Mouse (Mus musculus) MEL (cell line): ENCODE data around the gene Rexo1. TPM values are rescaled to one million over a fixed set of nuclear protein-coding genes. Genes with fewer than 3 reads are reported as not detected.

Experiments
- DNase-seq: peaks from one replicate; pipeline ENCODE4 v3.0.0; 2011; ENCODE audit warnings: low read depth, low spot score
- H3K27ac ChIP-seq: 2 replicates; pipeline ENCODE4 v1.5.1; 2012; ENCODE audit warnings: low read depth, mild to moderate bottlenecking, control low read depth, low read length, moderate library complexity; ENCODE audit not compliant: control insufficient read depth
- H3K27me3 ChIP-seq, 2 experiments: fragments of 150-350 bp in 1 of 2; sonication (generic) in 1 of 2; 2 replicates each; pipeline ENCODE4 v1.6.1; 2012; ENCODE audit warnings: low read length in 2 of 2, mild to moderate bottlenecking in 2 of 2, improper control_type of control experiment in 1 of 2, moderate library complexity in 1 of 2; ENCODE audit not compliant: insufficient read depth in 2 of 2, control insufficient read depth in 1 of 2
- H3K36me3 ChIP-seq, 2 experiments: 2 replicates each; pipeline ENCODE4 v1.6.1; 2012 to 2014; ENCODE audit warnings: low read length in 2 of 2, improper control_type of control experiment in 1 of 2, inconsistent platforms in 1 of 2, mild to moderate bottlenecking in 1 of 2; ENCODE audit not compliant: insufficient read depth in 2 of 2, control insufficient read depth in 1 of 2
- H3K4me1 ChIP-seq, 2 experiments: fragments of 150-350 bp in 1 of 2; sonication (generic) in 1 of 2; 2 replicates each; pipeline ENCODE4 v1.6.1; 2012; ENCODE audit warnings: low read length in 2 of 2, improper control_type of control experiment in 1 of 2, mild to moderate bottlenecking in 1 of 2; ENCODE audit not compliant: insufficient read depth in 2 of 2, control insufficient read depth in 1 of 2
- H3K4me3 ChIP-seq, 2 experiments: fragments of 150-350 bp in 1 of 2; sonication (generic) in 1 of 2; 2 replicates each; pipeline ENCODE4 v1.5.1; 2012; ENCODE audit warnings: low read depth in 2 of 2, low read length in 2 of 2, mild to moderate bottlenecking in 2 of 2, moderate library complexity in 2 of 2, control low read depth in 1 of 2, improper control_type of control experiment in 1 of 2; ENCODE audit not compliant: control insufficient read depth in 1 of 2, insufficient read depth in 1 of 2
- H3K79me2 ChIP-seq: 2 replicates; pipeline ENCODE4 v1.6.1; 2012; ENCODE audit warnings: mild to moderate bottlenecking, low read length, moderate library complexity; ENCODE audit not compliant: control insufficient read depth, poor library complexity, insufficient read depth
- H3K9ac ChIP-seq: 2 replicates; pipeline ENCODE4 v1.6.1; 2012; ENCODE audit warnings: low read depth, mild to moderate bottlenecking, control low read depth, low read length, moderate library complexity; ENCODE audit not compliant: control insufficient read depth, poor library complexity, severe bottlenecking
- H3K9me3 ChIP-seq: fragments of 150-350 bp; sonication (generic); replicated peaks from 2 replicates; pipeline ENCODE4 v1.6.1; 2012; ENCODE audit warnings: mild to moderate bottlenecking, low read length, improper control_type of control experiment, moderate library complexity; ENCODE audit not compliant: insufficient read depth
- CHD1 ChIP-seq: IDR thresholded peaks from 2 replicates; pipeline ENCODE4 v1.6.1; 2012; ENCODE audit warnings: low read depth, mild to moderate bottlenecking, inconsistent platforms, low read length, improper control_type of control experiment
- CTCF ChIP-seq, 3 experiments: IDR thresholded peaks in 2 of 3; conservative IDR thresholded peaks in 1 of 3; 2 replicates each; pipeline ENCODE4 v1.5.1; 2011 to 2012; ENCODE audit warnings: low read length in 3 of 3, low read depth in 2 of 3, mild to moderate bottlenecking in 2 of 3, improper control_type of control experiment in 1 of 3, inconsistent platforms in 1 of 3, mixed read lengths in 1 of 3, moderate library complexity in 1 of 3; ENCODE audit not compliant: control insufficient read depth in 1 of 3, insufficient read depth in 1 of 3, poor library complexity in 1 of 3, severe bottlenecking in 1 of 3
- EP300 ChIP-seq, 2 experiments: IDR thresholded peaks; 2 replicates each; pipeline ENCODE4 v1.6.1; 2011; ENCODE audit warnings: improper control_type of control experiment in 2 of 2, low read length in 2 of 2, low read depth in 1 of 2, mild to moderate bottlenecking in 1 of 2
- GATA1 ChIP-seq: IDR thresholded peaks from 2 replicates; pipeline ENCODE4 v1.6.1; 2011; ENCODE audit warnings: low read depth, low read length, improper control_type of control experiment
- MAX ChIP-seq: IDR thresholded peaks from 2 replicates; pipeline ENCODE4 v1.6.1; 2011; ENCODE audit warnings: low read length, improper control_type of control experiment
- MXI1 ChIP-seq: IDR thresholded peaks from 2 replicates; pipeline ENCODE4 v1.6.1; 2011; ENCODE audit warnings: mild to moderate bottlenecking, low read depth, low read length, improper control_type of control experiment
- MYC ChIP-seq: IDR thresholded peaks from 2 replicates; pipeline ENCODE4 v1.6.1; 2011; ENCODE audit warnings: low read depth, mild to moderate bottlenecking, low read length, improper control_type of control experiment, moderate library complexity
- RAD21 ChIP-seq: IDR thresholded peaks from 2 replicates; pipeline ENCODE4 v1.6.1; 2011; ENCODE audit warnings: mild to moderate bottlenecking, low read depth, low read length, improper control_type of control experiment
- SMC3 ChIP-seq: IDR thresholded peaks from 2 replicates; pipeline ENCODE4 v1.6.1; 2011; ENCODE audit warnings: low read depth, low read length, improper control_type of control experiment
- TAL1 ChIP-seq: IDR thresholded peaks from 2 replicates; pipeline ENCODE4 v1.6.1; 2012; ENCODE audit warnings: mild to moderate bottlenecking, inconsistent platforms, low read length, moderate library complexity, mixed read lengths
- TBP ChIP-seq: IDR thresholded peaks from 2 replicates; pipeline ENCODE4 v1.8.0; 2011; ENCODE audit warnings: low read depth, low read length, improper control_type of control experiment
- TCF12 ChIP-seq: IDR thresholded peaks from 2 replicates; pipeline ENCODE4 v1.6.1; 2014; ENCODE audit warnings: low read depth, mild to moderate bottlenecking, inconsistent platforms, low read length, improper control_type of control experiment, moderate library complexity
- USF2 ChIP-seq, 2 experiments: IDR thresholded peaks; 2 replicates each; pipeline ENCODE4 v1.6.1; 2011 to 2012; ENCODE audit warnings: improper control_type of control experiment in 2 of 2, low read length in 2 of 2, borderline replicate concordance in 1 of 2, inconsistent platforms in 1 of 2, low read depth in 1 of 2, mild to moderate bottlenecking in 1 of 2; ENCODE audit not compliant: insufficient read depth in 1 of 2
- ZC3H11A ChIP-seq: IDR thresholded peaks from 2 replicates; pipeline ENCODE4 v1.6.1; 2012; ENCODE audit warnings: low read depth, mild to moderate bottlenecking, inconsistent platforms, low read length, improper control_type of control experiment
- ZMIZ1 ChIP-seq: IDR thresholded peaks from 2 replicates; pipeline ENCODE4 v1.6.1; 2012; ENCODE audit warnings: low read depth, mild to moderate bottlenecking, inconsistent platforms, low read length, improper control_type of control experiment, moderate library complexity
- ZNF384 ChIP-seq: IDR thresholded peaks from 2 replicates; pipeline ENCODE4 v1.6.1; 2012; ENCODE audit warnings: low read depth, mild to moderate bottlenecking, inconsistent platforms, low read length, improper control_type of control experiment
- polyA plus RNA-seq, 2 experiments: library from polyadenylated mRNA; stranded (reverse) in 1 of 2; unstranded in 1 of 2; fragments of >175 nt in 1 of 2; fragments of >200 nt in 1 of 2; gene quantifications; 2 replicates each; pipeline versions ENCODE4 v1.2.1 to v1.2.4; 2012; ENCODE audit warnings: low replicate concordance in 2 of 2, low read depth in 1 of 2; ENCODE audit not compliant: insufficient read length in 2 of 2, insufficient read depth in 1 of 2, missing spikeins in 1 of 2
- total RNA-seq: library from RNA; depleted of rRNA; stranded (reverse); fragments of 300-350 nt; gene quantifications from 2 replicates; pipeline ENCODE4 v1.2.3, GENCODE M21; 2012

The Rexo1 gene
- total and polyA plus RNA-seq, 3 experiments, result 14.7 to 54.6 TPM; not detected in 1

GRCm38 (mm10) chr10:80557346-80557965 is 3.9 kb downstream of the Rexo1 start:
- no peak overlapping the region for H3K9ac ChIP-seq
- DNase-seq, result peak; percentile 66

GRCm38 (mm10) chr10:80553997-80554396 is 7.4 kb downstream of the Rexo1 start:
- H3K9me3 ChIP-seq, result no peaks in the 10 kb centered on the region
- DNase-seq, result no peak
- peaks cover 3 to 19% of the 10 kb centered on the region in 2 experiments for H3K4me1 ChIP-seq
- no peak for TF ChIP-seq TBP
- TF ChIP-seq ZNF384, result no peak
- no peak for TF ChIP-seq USF2 (IDR thresholded peaks at IDR 0.05; ENCODE audit: borderline replicate concordance in 1 of 2, insufficient read depth in 1 of 2, low read depth in 1 of 2, low read length in 2 of 2)
- no peak for TF ChIP-seq CHD1
- TF ChIP-seq MXI1, result no peak
- no peak for TF ChIP-seq ZMIZ1
- H3K36me3 ChIP-seq, result peaks cover 3 to 11% of the 10 kb centered on the region in 2 experiments; a peak in 3 of 4 replicates
- no peak overlapping the region for H3K9ac ChIP-seq
- H3K79me2 ChIP-seq, result peaks cover 49% of the 10 kb centered on the region
- H3K4me3 ChIP-seq, result no peak overlapping the region
- H3K27ac ChIP-seq, result no peak overlapping the region
- H3K27me3 ChIP-seq, result no peaks in the 10 kb centered on the region

More at GRCm38 (mm10) chr10:80557346-80557965, 3.9 kb downstream of the Rexo1 start:
- Histone ChIP-seq H3K4me1 (peaks cover 3 to 29% of the 10 kb centered on the region in 2 experiments), H3K36me3 (peaks cover 3 to 21% of the 10 kb centered on the region in 2 experiments; a peak in 3 of 4 replicates), H3K9me3 (no peaks in the 10 kb centered on the region), H3K27ac (no peak overlapping the region), H3K79me2 (peaks cover 69% of the 10 kb centered on the region), H3K4me3 (no peak overlapping the region), H3K27me3 (no peaks in the 10 kb centered on the region)
- peak; percentile 38 for TF ChIP-seq SMC3
- TF ChIP-seq MAX, result no peak
- TF ChIP-seq CTCF (IDR thresholded peaks at IDR 0.05 in 2 of 3, conservative IDR thresholded peaks at IDR 0.05 in 1 of 3; ENCODE audit: control insufficient read depth in 1 of 3, insufficient read depth in 1 of 3, low read depth in 2 of 3, low read length in 3 of 3, poor library complexity in 1 of 3, severe bottlenecking in 1 of 3), result peak; percentile 78 to 91 (median 79)
- peak; percentile 50 for TF ChIP-seq RAD21
- TF ChIP-seq ZC3H11A, result peak; percentile 34; the same call in 1 of the 2 replicates

GRCm38 (mm10) chr10:80553575-80553974 is 7.8 kb downstream of the Rexo1 start:
- Histone ChIP-seq H3K9ac (no peak overlapping the region), H3K4me1 (peaks cover 3 to 19% of the 10 kb centered on the region in 2 experiments), H3K27ac (no peak overlapping the region), H3K4me3 (no peak overlapping the region), H3K79me2 (peaks cover 46% of the 10 kb centered on the region), H3K36me3 (peaks cover 3 to 11% of the 10 kb centered on the region in 2 experiments; a peak in 3 of 4 replicates), H3K9me3 (no peaks in the 10 kb centered on the region), H3K27me3 (no peaks in the 10 kb centered on the region)
- TF ChIP-seq TCF12, result peak; percentile 37; the same call in 1 of the 2 replicates
- peak; percentile 74 for TF ChIP-seq TAL1
- peak; percentile 55; the same call in 1 of the 2 replicates for TF ChIP-seq GATA1
- TF ChIP-seq EP300 (IDR thresholded peaks at IDR 0.05; ENCODE audit: low read depth in 1 of 2, low read length in 2 of 2), result peak in 1 of 2 experiments; percentile 38; a peak in 2 of 4 replicates
- TF ChIP-seq MYC, result no peak
- TF ChIP-seq USF2 (IDR thresholded peaks at IDR 0.05; ENCODE audit: borderline replicate concordance in 1 of 2, insufficient read depth in 1 of 2, low read depth in 1 of 2, low read length in 2 of 2), result no peak
- peak; percentile 66 for DNase-seq
